Mouse (Mus musculus): ENCODE data around the gene Olfr1084. TPM values are rescaled to one million over a fixed set of nuclear protein-coding genes. Genes with fewer than 3 reads are reported as not detected.

Gene Olfr1084
- not detected in 2 replicates for polyA plus RNA-seq (2012; rRNA removed)

GRCm38 (mm10) chr2:86639625-86640024 is at the start of gene Olfr1084:
Gene Olfr1084 (minus strand): TSS chr2:86639725.

GRCm38 (mm10) chr2:86679992-86680391 is 40.5 kb upstream of the Olfr1084 start, which contains the start of gene Olfr1086:
Gene Olfr1086 (minus strand): TSS chr2:86680092.

GRCm38 (mm10) chr2:86661919-86662318 is 22.4 kb upstream of the Olfr1084 start, which contains the start of gene Olfr1085:
Gene Olfr1085 (minus strand): TSS chr2:86662019.

GRCm38 (mm10) chr2:86598866-86599265 is 40.7 kb downstream of the Olfr1084 start, which contains the start of gene Olfr1082:
Gene Olfr1082 (minus strand): TSS chr2:86598966.

Other genes starting within 250 kb of the Olfr1084 start
- not detected in 2 replicates for gene Olfr1061, start 225.7 kb downstream of the Olfr1084 start, polyA plus RNA-seq (2012; rRNA removed)
- gene Olfr1062, start 213.0 kb downstream of the Olfr1084 start, polyA plus RNA-seq (2012; rRNA removed) = not detected in 2 replicates
- gene Olfr1065, start 189.1 kb downstream of the Olfr1084 start, polyA plus RNA-seq (2012; rRNA removed) = not detected in 2 replicates
- not detected in 2 replicates for gene Olfr1066, start 183.5 kb downstream of the Olfr1084 start, polyA plus RNA-seq (2012; rRNA removed)
- not detected in 2 replicates for gene Olfr228, start 152.3 kb downstream of the Olfr1084 start, polyA plus RNA-seq (2012; rRNA removed)
- not detected in 2 replicates for gene Olfr1076, start 131.3 kb downstream of the Olfr1084 start, polyA plus RNA-seq (2012; rRNA removed)
- gene Olfr1079, start 97.2 kb downstream of the Olfr1084 start, polyA plus RNA-seq (2012; rRNA removed) = not detected in 2 replicates
- gene Olfr1080, start 81.5 kb downstream of the Olfr1084 start, polyA plus RNA-seq (2012; rRNA removed) = not detected in 2 replicates
- gene Olfr1082, start 40.8 kb downstream of the Olfr1084 start, polyA plus RNA-seq (2012; rRNA removed) = not detected in 2 replicates
- gene Olfr1085, start 22.3 kb upstream of the Olfr1084 start, polyA plus RNA-seq (2012; rRNA removed) = not detected in 2 replicates
- not detected in 2 replicates for gene Olfr1086, start 40.4 kb upstream of the Olfr1084 start, polyA plus RNA-seq (2012; rRNA removed)
- not detected in 2 replicates for gene Olfr1087, start 58.7 kb upstream of the Olfr1084 start, polyA plus RNA-seq (2012; rRNA removed)
- not detected in 2 replicates for gene Olfr1089, start 94.0 kb upstream of the Olfr1084 start, polyA plus RNA-seq (2012; rRNA removed)
- gene Olfr1090, start 119.3 kb upstream of the Olfr1084 start, polyA plus RNA-seq (2012; rRNA removed) = not detected in 2 replicates
- not detected in 2 replicates for gene Olfr1093, start 142.8 kb upstream of the Olfr1084 start, polyA plus RNA-seq (2012; rRNA removed)
- not detected in 2 replicates for gene Olfr141, start 170.3 kb upstream of the Olfr1084 start, polyA plus RNA-seq (2012; rRNA removed)
- not detected in 2 replicates for gene Olfr1094, start 184.9 kb upstream of the Olfr1084 start, polyA plus RNA-seq (2012; rRNA removed)
- gene Olfr1095, start 212.0 kb upstream of the Olfr1084 start, polyA plus RNA-seq (2012; rRNA removed) = not detected in 2 replicates
- not detected in 2 replicates for gene Gm13723, start 235.1 kb upstream of the Olfr1084 start, polyA plus RNA-seq (2012; rRNA removed)

Measured in liver, embryonic 14 days (tissue).